Mouse (Mus musculus) ovary, postnatal 10 days (tissue): ENCODE measurements around the gene Trcg1.

Source experiments
- DNase-seq: peaks from one replicate; pipeline ENCODE4 v3.0.0; 2022; ENCODE audit warnings: low spot score

Gene Trcg1

DNA sequence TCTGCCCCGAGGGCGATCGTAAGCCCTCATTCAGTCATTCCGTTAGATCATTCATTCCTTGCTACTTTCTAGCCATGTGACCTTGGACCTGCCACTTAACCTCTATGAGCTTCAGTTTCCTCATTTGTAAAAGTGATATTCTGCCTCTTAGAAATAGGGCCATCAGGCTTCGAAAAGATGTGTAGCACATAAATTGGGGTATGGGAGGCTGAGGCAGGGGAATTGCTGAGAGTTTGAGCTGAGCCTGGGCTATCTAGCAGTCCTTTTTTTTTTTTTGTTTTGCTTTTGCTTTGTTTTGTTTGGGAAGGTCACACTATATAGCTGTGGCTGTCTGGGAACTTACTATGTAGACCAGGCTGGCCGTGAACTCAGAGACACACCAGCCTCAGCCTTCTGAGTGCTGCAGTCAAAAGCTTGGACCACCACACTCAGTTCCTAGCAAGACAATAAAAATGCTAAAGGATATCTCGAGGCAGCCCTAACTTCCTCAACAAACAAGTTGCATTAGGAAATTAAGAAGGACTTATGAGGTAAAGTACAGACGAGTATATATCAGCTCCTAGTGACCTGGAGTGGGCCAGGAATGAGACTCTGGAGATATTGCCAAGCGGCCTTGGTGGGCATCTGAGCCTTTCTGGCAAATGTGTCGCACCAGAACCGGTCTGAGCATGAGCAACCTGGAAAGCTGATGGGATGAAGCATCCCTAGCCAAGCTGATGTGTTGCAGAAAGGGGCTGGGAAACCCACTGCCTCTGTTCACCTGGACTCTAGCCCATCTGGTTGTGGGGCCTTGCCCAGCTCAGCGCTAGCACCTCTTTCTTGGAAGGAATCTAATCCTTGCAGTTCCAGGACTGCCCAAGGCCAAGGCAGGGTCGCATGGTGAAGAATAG, 26.7 kb downstream of the Trcg1 start:
- DNase-seq: no peak

DNA sequence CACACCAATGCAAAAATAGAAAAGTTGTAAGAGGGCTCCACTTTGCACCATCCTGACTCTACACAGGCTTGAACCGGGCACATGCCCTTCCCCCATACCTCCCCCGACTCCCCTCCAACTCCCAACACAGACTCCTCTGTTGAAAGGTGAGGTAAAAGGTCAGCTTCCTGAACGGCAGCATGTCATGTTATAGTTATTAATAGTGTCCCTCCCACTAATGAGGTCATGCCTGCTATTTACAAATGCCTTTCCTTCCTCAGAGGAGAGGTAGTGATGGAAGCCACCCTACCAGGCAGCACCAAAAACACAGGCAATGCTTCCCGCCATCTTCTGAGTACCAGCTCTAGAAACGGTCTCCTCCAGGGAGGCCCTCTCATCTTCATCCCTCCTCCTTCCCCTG, 28.8 kb downstream of the Trcg1 start:
- DNase-seq: no peak

DNA sequence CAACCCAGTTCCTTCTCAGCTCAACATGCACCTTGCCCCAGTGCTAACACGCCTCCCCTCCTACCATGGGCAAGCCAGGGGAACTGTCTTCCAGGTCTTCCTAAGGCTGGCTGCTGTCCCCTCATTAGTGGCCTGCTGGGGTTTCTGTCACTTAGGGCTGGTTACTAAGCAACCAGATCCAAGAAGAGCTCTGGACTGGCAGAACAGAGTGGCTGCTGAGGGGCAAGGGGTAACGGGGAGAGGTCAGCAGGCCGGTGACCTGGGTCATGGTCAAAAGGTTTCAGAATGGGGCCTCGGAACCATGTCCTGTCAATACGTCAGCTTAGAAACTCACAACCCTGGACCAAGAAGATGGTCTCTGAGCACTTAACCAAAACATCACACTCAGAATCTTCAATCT, 31.1 kb downstream of the Trcg1 start:
- DNase-seq: no peak

DNA sequence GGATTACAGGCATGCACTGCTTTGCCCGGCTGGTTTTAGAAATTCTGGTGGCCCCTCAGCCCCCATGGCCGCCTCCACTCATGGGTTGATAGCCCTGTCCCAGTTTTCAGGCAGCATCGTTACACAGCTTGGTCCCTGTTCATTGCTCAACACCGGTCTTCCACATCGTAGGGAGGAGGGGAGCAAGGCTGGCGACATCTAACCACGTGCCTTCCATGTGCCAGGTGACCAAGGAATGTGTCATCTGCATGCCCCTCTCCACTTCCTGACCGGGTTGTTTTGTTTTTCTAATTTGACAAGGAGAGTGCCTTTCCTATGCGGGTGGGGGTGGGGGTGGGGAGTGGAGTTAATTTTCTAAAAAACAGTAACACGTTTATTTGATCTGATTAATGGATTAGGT, 31.7 kb downstream of the Trcg1 start:
- no peak for DNase-seq

DNA sequence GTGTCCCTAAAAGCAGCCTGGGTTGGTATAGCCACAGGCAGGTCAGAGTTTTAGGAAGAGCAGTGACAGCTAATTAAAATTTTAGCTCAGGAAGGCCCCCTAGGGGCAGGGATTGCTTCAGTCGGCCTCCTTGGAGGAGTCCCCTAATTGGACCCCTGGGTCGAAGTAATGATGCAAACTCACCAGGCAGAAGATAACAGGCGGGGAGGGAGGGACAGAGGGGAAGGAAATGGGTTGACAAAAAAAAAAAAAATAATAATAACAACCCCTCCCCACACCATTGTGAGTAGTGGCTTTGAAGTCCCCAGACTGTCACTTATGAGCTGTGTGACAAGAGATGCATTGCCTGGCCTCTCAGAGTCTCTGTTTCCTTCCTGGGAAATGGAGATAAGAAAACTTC, 32.2 kb downstream of the Trcg1 start:
- no peak for DNase-seq

DNA sequence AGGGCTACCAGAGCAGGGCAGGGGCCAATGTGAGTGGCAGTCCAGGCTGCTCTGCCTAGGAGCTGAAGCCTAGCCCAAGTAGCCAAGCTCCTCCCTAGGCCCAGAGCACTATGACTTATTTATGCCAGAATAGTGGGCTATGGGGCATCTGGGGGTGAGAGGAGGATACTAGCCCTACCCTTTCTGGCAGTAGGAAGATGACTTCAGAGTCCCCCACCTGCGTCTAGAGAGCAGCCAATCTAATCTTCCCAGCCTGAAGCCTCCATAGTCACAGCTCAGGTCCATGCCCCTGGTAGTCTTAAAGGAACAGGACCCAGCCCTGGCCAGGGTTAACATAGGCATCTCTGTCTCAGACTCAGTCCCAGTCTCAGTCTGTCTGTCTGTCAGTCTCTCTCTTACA, 33.0 kb downstream of the Trcg1 start:
- DNase-seq: no peak

DNA sequence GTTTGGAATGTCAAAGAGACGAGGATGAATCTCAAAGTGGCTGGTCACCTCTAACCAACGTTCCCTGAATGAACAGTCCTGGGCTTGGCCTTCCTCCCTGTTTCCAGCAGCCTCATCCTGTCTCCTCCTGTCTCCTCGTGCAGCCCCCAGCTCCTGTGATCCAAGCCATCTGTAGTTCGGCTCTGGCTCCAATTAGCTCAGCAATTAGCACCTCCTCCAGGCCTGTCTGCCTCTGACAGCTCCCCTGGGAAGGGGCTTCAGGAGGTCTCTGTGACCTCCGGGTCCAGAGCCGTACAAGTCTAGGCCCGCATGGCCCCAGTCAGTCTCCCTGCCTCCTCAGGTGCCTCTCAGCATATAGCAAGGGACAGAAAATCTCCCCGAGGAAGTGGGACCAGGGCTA, 34.0 kb downstream of the Trcg1 start:
- no peak for DNase-seq

DNA sequence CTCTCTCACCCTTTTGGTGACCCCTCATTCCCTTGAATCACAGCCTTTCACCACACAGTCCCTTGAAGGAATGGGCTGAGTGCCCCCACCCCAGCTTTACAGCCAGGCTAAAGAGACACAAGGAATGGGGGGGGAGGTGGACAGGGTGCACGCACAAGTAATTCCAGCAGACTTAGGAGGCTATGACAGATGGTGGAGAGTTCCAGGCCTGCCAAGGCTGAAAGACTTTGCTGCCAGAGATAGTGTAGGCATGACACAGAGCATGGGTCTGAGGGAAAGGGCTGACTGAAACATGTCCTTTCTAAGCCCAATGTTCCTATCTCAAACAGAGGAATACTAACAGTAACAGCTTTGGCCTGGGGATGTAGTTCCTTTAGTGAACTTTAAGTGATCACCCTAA, 34.7 kb downstream of the Trcg1 start:
- no peak for DNase-seq

DNA sequence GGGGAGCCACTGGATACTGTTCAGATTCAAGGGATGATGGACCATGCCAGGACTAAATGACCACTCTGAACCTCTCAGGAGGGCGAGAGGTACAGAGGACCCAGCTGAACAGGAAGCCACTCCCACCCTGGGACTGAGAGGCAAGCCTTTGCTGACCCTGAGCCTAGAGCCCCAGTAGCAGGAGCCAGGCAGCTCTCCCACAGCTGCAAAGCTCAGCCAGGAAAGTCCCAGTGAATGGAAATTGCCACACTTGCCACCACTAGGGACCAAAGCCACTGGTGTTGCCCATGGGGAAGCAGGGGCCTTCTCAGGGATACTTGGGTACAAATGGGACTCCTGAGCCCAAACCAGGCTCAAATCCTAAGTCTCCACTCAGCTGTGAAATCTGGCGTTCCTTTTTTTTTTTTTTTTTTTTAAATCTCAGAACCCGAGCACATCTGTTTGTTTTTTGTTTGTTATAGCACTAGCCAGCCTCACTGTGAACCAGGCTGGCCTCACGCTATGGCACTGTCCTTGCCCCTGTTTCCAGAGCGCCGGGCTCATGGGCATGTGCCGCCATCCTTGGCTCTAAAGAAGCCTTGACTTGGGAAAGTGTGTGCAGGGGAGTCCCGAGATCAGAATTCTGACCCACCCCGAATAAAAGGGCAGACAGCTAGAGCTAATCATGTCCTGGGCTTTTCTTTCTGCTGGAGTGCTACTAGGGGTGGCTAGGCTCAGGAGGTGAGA, 35.6 kb downstream of the Trcg1 start:
- no peak for DNase-seq

DNA sequence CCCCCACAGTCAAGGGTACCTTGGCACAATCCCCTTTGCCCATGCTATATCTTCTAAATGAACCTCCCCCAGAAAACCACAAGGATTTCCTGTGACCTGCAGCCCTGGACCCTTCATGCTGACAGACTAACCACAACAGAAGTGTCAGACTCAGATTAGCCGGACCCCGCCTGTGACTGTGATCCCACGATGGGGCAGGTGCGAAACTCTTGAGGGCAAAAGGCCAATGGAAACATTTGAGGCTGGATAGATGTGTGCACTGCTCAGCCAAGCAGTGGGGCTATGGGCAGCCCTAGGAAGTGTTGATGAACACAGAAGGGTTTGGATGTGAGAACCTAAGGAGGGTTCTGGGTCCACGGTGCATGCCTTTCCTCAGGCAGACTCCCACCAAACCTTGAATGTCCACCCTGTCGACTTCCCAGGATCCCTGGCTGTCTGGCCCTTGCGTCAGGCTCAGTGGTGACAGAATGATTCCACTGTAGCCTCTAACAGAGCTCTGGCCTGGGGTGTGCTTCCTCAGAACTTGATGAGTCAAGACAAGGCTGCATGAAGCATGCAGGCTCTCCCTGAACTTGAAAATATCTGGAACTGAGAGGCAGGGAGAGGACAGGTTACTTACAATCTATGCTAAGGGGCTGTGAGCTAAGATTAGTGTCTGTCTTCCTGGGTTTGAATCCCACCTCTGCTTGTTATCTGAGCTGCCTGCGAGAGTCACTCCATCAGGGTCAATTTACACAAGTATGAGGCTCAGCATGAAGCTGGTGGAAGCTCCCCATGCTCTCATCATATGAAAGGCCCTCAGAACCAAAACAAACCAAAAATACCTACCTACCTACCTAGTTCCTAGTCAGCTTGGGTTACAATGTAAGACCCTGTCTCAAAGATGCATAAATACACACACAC, 36.8 kb downstream of the Trcg1 start:
- no peak for DNase-seq

DNA sequence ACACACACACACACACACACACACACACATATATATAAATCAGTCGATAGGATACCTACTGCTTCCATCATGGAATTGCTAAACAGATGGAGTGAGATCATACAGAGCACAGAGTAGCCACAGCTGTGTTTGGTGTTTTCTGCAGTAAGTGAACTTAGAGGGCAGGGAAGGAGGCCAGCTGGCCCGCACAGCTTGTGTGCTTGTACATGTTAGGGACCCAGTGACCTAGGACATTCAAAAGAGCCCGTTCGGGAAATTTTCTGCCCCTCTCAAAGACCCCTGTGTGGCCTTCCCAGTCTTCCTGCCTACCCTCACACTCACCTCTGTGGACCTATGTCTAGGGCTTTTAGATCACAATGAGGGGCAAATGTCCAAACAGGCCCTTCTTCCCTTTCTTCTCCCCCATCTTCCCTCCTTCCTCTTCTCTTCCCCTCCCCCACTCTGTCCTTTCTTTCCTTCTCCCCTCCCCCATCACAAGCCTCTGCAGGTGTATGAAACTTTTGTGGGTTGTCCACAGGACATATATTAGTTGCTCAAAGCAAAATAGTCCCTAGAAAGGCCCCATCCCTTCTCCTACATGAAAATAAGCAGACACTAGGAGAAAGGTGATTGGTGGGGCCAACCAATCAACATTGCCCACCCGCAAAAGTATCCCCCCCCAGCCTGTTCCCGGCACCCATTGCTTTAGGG, 37.6 kb downstream of the Trcg1 start:
- DNase-seq: no peak

DNA sequence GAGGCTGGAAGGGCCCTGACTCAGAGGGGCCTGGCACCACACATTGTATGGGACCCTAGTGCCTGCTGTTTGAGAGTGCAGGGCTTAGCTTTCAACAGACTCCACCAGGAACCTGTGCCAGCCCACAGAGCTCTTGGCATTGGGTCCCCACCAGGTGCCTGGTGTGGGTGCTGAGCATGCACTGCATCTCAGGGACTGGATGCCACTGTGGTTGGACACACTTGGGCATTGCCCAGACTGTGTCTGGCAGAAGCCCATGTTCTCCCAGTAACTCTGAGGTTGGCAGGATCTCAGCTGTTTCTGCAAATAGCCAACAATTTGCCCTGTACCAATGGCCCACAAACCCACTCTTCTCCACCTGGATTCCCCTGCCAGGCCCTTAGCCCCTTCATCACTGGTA, 40.0 kb downstream of the Trcg1 start:
- DNase-seq: no peak

DNA sequence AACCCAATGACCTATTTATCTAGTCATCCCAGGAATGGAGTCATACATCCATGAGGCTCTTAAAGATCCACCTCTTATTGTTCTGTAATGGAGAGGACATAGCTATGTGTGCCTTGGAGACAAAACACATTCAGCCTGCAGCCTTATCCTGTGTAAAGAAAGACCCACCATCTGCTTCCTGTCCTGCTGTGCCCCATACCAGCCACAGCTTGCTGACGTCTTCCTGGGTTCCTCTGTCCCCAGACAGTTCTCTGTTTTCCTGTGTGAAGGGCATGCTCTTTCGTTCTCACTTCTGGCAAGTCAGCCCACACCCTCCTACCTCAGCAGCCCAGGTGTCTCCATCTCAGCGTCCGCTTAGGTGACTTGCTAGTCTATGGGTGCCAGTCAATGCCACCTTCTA, 41.9 kb downstream of the Trcg1 start:
- no peak for DNase-seq

DNA sequence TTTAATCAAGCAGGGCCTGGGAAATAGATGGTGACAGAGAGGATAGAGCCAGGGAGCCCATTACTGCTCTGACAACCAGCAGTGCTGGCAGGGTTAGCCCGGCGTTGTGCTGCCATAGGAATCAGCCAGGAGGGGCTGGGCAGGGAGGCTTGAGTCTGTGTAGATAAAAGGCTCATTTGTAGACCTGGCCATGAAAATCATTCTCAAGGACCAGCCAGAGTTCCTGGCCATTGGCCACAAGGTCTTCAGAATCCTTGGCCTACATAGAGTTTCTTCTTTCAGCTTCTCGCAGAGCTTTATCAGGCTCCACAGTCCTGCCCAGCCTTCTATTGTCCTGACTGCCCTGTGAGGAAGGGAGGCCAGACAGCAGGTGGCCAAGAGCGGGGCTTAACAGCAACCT, 43.1 kb downstream of the Trcg1 start:
- no peak for DNase-seq

DNA sequence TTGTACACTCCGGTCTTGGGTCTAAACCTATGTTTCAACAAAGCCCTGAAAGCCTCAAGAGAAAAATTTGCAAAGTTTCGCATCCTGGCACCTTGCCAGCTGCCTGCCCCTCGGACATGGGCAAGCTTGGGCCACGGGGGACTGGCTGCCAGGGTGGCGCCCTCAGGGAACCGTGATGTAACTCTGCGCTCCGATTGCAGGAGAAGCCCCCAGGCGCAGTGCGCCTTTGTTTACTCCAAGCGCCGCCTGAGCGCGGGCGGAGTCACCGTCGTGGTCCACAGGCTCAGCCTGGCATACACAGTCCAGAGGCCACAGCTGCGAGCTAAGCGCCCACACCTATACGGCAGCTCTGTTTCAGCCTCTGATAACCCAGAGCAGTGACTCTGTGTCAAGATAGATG, 45.2 kb downstream of the Trcg1 start:
- DNase-seq: no peak

DNA sequence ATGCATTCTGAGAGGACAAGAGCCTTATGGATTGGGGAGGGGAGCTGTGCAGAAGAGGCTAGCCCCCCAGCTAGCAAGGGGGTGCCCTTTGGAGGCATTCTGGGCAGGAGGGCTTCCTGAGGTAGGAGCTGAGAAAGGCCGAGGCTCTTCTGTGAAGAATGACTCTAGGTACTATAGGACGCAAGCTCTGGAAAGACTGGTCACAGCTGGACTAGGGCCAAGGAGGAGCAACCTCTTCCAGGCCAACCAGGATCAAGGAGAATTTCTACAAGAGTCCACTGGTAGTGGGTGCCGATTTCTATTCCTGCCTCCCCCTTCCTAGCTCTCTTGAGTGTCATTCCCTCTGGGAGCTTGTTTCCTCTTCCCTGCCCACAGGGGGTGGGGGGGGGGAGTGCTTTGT, 46.3 kb downstream of the Trcg1 start:
- DNase-seq: no peak

DNA sequence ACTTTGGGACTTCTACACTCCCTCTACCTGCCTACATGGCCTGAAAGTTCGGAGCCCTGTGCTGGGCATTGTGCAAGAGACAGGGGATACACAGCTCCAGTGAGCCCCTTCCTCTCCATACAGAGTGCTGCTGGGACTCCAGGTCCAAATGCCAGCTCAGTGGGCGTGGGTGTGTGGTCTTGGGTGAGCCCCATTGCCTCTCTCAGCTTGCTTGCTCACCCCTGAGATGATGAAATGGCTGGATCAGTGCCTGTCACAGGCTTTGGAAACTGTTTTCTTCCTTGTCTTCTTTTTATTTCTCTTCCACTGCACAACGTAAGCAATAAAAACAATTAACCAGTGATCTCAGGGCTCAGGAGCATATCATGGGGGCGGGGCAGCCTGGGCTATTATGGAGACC, 47.0 kb downstream of the Trcg1 start:
- DNase-seq: no peak

DNA sequence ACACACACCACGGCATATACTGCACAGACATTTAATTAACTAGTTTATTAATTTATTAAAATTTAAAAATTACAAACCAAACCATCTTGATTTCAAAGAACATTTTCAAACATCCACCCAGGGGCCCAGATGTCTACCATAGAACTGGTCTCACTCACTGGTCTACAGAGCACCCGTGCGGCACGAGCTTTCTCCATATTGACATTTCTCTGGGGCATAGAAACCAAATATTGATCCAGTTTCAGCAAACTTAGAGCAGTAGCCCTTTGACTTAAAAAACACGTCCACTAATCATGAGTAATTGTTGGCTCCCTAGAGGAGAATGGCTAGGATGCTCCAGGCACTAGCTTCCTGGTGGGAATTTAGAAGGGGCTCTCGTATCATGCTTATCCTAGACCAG, 50.8 kb downstream of the Trcg1 start:
- no peak for DNase-seq

DNA sequence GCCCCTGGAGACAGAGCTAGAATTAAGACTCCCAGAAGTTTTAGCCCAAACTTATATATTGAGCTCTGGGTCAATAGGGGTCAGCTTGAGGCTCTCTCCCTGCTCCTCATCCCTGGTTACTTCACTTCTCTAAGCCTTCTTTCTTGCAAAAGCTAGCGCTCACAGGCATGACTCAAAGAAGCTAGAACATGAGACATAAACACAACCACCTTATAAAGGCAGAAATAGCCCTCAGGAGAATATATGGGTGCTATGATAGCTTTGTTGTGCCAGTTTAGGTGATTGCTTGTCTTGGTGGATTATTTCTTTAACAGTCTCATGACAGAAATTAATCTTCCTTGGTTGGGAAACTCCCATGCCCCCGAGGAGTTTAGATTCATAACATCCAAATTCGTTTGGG, 58.5 kb downstream of the Trcg1 start:
- no peak for DNase-seq

DNA sequence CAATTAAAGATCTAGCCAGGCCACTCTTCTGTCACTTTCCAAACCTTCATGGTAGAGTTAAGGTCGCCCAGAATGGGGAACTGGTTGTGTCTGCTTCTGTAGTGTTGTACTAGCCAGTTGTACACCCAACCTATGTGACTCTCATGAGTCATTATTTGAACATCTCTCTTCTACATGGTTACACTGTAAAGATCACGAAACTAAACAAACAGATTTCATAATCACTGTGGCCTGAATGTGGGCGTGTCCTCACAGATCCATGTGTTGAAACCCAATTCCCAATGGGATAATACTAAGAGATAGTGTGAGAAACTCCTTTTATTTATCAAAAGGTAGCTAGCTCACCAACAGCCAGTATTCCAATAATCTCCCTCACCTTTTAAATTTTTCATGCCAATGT, 59.3 kb downstream of the Trcg1 start:
- no peak for DNase-seq

DNA sequence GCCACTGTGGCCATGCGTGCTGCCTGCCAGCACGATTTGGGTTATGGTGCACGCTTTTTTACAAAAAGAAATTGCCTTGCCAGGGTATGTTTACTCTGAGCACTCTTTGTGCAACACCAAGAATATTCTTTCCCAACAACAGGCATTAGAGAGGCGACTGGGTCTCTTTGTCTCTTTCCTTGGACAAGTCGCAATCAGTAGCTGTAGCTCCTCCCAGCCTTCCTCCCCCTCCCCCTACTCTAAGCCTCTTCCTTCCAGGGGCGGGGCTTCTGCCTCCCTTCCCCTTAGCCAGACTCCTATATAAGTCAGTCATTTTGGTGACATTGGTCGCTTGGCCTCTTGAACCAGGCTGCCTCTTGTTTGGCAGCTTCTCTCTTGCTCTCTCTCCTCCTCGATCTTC, 59.9 kb downstream of the Trcg1 start:
- DNase-seq: no peak

DNA sequence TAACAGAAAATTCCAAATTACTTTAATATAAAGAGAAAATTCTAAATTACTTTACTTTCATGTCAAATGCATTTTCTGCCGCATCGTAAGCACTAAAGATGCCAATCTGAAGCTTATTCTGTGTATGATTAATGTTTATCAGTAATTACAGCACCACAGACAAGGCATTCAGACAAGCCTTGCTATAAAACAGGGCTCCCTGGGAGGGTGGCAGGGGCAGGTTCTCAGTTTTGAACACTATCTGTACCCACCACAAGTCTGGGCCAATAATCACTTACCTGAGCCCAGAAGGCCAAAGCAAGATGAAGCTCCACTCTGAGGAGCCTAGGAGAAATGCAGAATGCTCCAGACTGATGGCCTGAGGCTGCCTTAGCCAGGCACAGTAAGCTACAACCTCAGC, 61.6 kb downstream of the Trcg1 start:
- no peak for DNase-seq
